Comparison of ENCODE assay signal across 8 mouse cellular contexts in genomic region chr8:45236164-45236912, GRCm38 (mm10). TPM values are rescaled to one million over a fixed set of nuclear protein-coding genes. Genes with fewer than 3 reads are reported as not detected.
DNase-seq lines count a peak whose midpoint lies in the region; ATAC-seq and TF ChIP-seq lines count a peak whose summit lies in the region.

No protein-coding gene starts in this region.

- peak; percentile 9 to 67 for DNase-seq in heart, adult 18-20 months
- DNase-seq in heart, adult 11 months: no peak
- peak; percentile 72 to 75 for DNase-seq in cerebellum, postnatal 14 days
- DNase-seq in gastrocnemius, postnatal 14 days: peak; percentile 14
- DNase-seq in limb, embryonic 11.5 days (ENCODE audit: low spot score): peak; percentile 73
- DNase-seq in urinary bladder, postnatal 25 days (ENCODE audit: low spot score): peak; percentile 40

- no peaks in the 10 kb centered on the region for H3K4me1 ChIP-seq in intestine, postnatal 0 days (replicated peaks; ENCODE audit: control insufficient read depth, insufficient read depth, low read length)
- no peaks in the 10 kb centered on the region for H3K4me1 ChIP-seq in limb, embryonic 11.5 days (ENCODE audit: control insufficient read depth, insufficient read depth, low read length)
- H3K4me1 ChIP-seq in midbrain, embryonic 16.5 days (ENCODE audit: control insufficient read depth, insufficient read depth, low read length): peaks cover 4% of the 10 kb centered on the region; the same call in 1 of the 2 replicates

- H3K4me2 ChIP-seq in intestine, postnatal 0 days (replicated peaks; ENCODE audit: low read depth): peak overlapping the region; percentile 35; the same call in 1 of the 2 replicates
- peak overlapping the region; percentile 11 for H3K4me2 ChIP-seq in limb, embryonic 11.5 days (ENCODE audit: low read depth, severe bottlenecking)
- peak overlapping the region; percentile 57 for H3K4me2 ChIP-seq in midbrain, embryonic 16.5 days (ENCODE audit: low read length)

- peak; percentile 84 for TF ChIP-seq CTCF in intestine, postnatal 0 days (IDR thresholded peaks at IDR 0.05; ENCODE audit: low read depth)

- WGBS in intestine, postnatal 0 days: 27% methylated on average over 14 of the region's 14 CpGs
- WGBS in limb, embryonic 11.5 days: 20% methylated on average over 14 of the region's 14 CpGs
- 18% methylated on average over 14 of the region's 14 CpGs for WGBS in midbrain, embryonic 16.5 days

- H3K27me3 ChIP-seq in intestine, postnatal 0 days (replicated peaks; ENCODE audit: control insufficient read depth, insufficient read depth, low read length): no peaks in the 10 kb centered on the region
- H3K27me3 ChIP-seq in limb, embryonic 11.5 days (ENCODE audit: control insufficient read depth, insufficient read depth, low read length): no peaks in the 10 kb centered on the region
- no peaks in the 10 kb centered on the region for H3K27me3 ChIP-seq in midbrain, embryonic 16.5 days (ENCODE audit: control insufficient read depth, insufficient read depth, low read depth, low read length)

- H3K9ac ChIP-seq in intestine, postnatal 0 days (ENCODE audit: low read depth, low read length): no peak overlapping the region
- H3K9ac ChIP-seq in limb, embryonic 11.5 days (ENCODE audit: low read length): no peak overlapping the region
- H3K9ac ChIP-seq in midbrain, embryonic 16.5 days (ENCODE audit: low read depth, low read length): peak overlapping the region; percentile 55

- intact Hi-C loops in gastrocnemius, postnatal 14 days (cut with DNase I; ENCODE audit: low total_unique reads): loop anchor here (2.0 kb wide), 1 partner anchor 168 kb away; the partner anchor contains the start of gene Mtnr1a

- H3K27ac ChIP-seq in intestine, postnatal 0 days (ENCODE audit: low read depth, low read length): no peak overlapping the region
- H3K27ac ChIP-seq in limb, embryonic 11.5 days (replicated peaks; ENCODE audit: low read depth, low read length): no peak overlapping the region
- no peak overlapping the region for H3K27ac ChIP-seq in midbrain, embryonic 16.5 days (ENCODE audit: low read length)

- ATAC-seq in intestine, postnatal 0 days: 0 out of 2 replicates have a peak, but pooled peaks have one; percentile 17
- no peak for ATAC-seq in limb, embryonic 11.5 days (ENCODE audit: insufficient number of reproducible peaks, low FRiP score, low TSS enrichment, low read depth)
- peak; percentile 90 for ATAC-seq in midbrain, embryonic 16.5 days

- no peak overlapping the region for H3K4me3 ChIP-seq in intestine, postnatal 0 days (ENCODE audit: low read depth, low read length)
- H3K4me3 ChIP-seq in limb, embryonic 11.5 days (ENCODE audit: low read depth, low read length): no peak overlapping the region
- H3K4me3 ChIP-seq in midbrain, embryonic 16.5 days (ENCODE audit: low read depth, low read length): peak overlapping the region; percentile 24

- H3K36me3 ChIP-seq in intestine, postnatal 0 days (ENCODE audit: control insufficient read depth, insufficient read depth): no peaks in the 10 kb centered on the region
- H3K36me3 ChIP-seq in limb, embryonic 11.5 days (ENCODE audit: control insufficient read depth, insufficient read depth, low read length): no peaks in the 10 kb centered on the region
- H3K36me3 ChIP-seq in midbrain, embryonic 16.5 days (ENCODE audit: control insufficient read depth, insufficient read depth, low read length): no peaks in the 10 kb centered on the region

- H3K9me3 ChIP-seq in intestine, postnatal 0 days (ENCODE audit: control insufficient read depth): no peaks in the 10 kb centered on the region
- H3K9me3 ChIP-seq in limb, embryonic 11.5 days (ENCODE audit: control insufficient read depth, low read length): no peaks in the 10 kb centered on the region
- no peaks in the 10 kb centered on the region for H3K9me3 ChIP-seq in midbrain, embryonic 16.5 days (replicated peaks; ENCODE audit: control insufficient read depth, low read length, poor library complexity, severe bottlenecking)

RNA-seq across cellular contexts. Expression of gene F11, which starts 25.5 kb away (rescaled TPM):
- not detected for total RNA-seq in heart, adult 18-20 months (2021)
- not detected for total RNA-seq in gastrocnemius, postnatal 14 days (2021)
- polyA plus RNA-seq in intestine, postnatal 0 days (2015; fragmentation: Nextera tagmentation; extraction: Ambion mirVana): not detected in 2 replicates
- not detected in 2 replicates for polyA plus RNA-seq in limb, embryonic 11.5 days (2014; fragmentation: Nextera tagmentation; extraction: Ambion mirVana)
- not detected in 2 replicates for polyA plus RNA-seq in midbrain, embryonic 16.5 days (2015; fragmentation: Nextera tagmentation; extraction: Ambion mirVana)

RNA-seq across cellular contexts. Expression of gene Klkb1, which starts 58.3 kb away (rescaled TPM):
- not detected for total RNA-seq in heart, adult 18-20 months (2021)
- total RNA-seq in gastrocnemius, postnatal 14 days (2021): not detected
- not detected in 2 replicates for polyA plus RNA-seq in intestine, postnatal 0 days (2015; fragmentation: Nextera tagmentation; extraction: Ambion mirVana)
- polyA plus RNA-seq in limb, embryonic 11.5 days (2014; fragmentation: Nextera tagmentation; extraction: Ambion mirVana): not detected in 2 replicates
- not detected in 2 replicates for polyA plus RNA-seq in midbrain, embryonic 16.5 days (2015; fragmentation: Nextera tagmentation; extraction: Ambion mirVana)
